Mouse (Mus musculus): Measurements from ENCODE around the gene Cpm.

The Cpm gene

GRCm38 (mm10) chr10:117629169-117629971 is at the start of gene Cpm:
TSS of gene Cpm (plus strand) at chr10:117629500.
- in situ Hi-C loops (cut with MboI, MseI): no loop called here

GRCm38 (mm10) chr10:117579771-117580284 is 49.5 kb upstream of the Cpm start:
- in situ Hi-C loops (cut with MboI, MseI): loop anchor here in 1 of 2 experiments (10.0 kb wide), 2 partner anchors 95 to 905 kb away; no protein-coding TSS in a partner anchor

- in situ Hi-C loops (cut with MboI, MseI): loop anchor here in 1 of 2 experiments (10.0 kb wide), 1 partner anchor 906 kb away; no protein-coding TSS in a partner anchor
Observed at GRCm38 (mm10) chr10:117580405-117580804, 48.9 kb upstream of the Cpm start.

GRCm38 (mm10) chr10:117581007-117581752 is 48.1 kb upstream of the Cpm start:
- in situ Hi-C loops (cut with MboI, MseI): loop anchor here in 1 of 2 experiments (10.0 kb wide), 1 partner anchor 906 kb away; no protein-coding TSS in a partner anchor

GRCm38 (mm10) chr10:117581753-117582062 is 47.6 kb upstream of the Cpm start:
- in situ Hi-C loops (cut with MboI, MseI): loop anchor here in 1 of 2 experiments (10.0 kb wide), 1 partner anchor 907 kb away; no protein-coding TSS in a partner anchor

- in situ Hi-C loops (cut with MboI, MseI): loop anchor here in 1 of 2 experiments (10.0 kb wide), 1 partner anchor 909 kb away; no protein-coding TSS in a partner anchor
Observed at GRCm38 (mm10) chr10:117583155-117584061, 45.9 kb upstream of the Cpm start.

GRCm38 (mm10) chr10:117584102-117584501 is 45.2 kb upstream of the Cpm start:
- in situ Hi-C loops (cut with MboI, MseI): loop anchor here in 1 of 2 experiments (10.0 kb wide), 1 partner anchor 909 kb away; no protein-coding TSS in a partner anchor

GRCm38 (mm10) chr10:117584566-117585515 is 44.5 kb upstream of the Cpm start:
- in situ Hi-C loops (cut with MboI, MseI): loop anchor here in 1 of 2 experiments (10.0 kb wide), 1 partner anchor 910 kb away; no protein-coding TSS in a partner anchor

GRCm38 (mm10) chr10:117585600-117586299 is 43.5 kb upstream of the Cpm start:
- in situ Hi-C loops (cut with MboI, MseI): loop anchor here in 1 of 2 experiments (10.0 kb wide), 1 partner anchor 911 kb away; no protein-coding TSS in a partner anchor

GRCm38 (mm10) chr10:117586859-117587258 is 42.4 kb upstream of the Cpm start:
- in situ Hi-C loops (cut with MboI, MseI): loop anchor here in 1 of 2 experiments (10.0 kb wide), 1 partner anchor 912 kb away; no protein-coding TSS in a partner anchor

- in situ Hi-C loops (cut with MboI, MseI): loop anchor here in 1 of 2 experiments (10.0 kb wide), 1 partner anchor 913 kb away; no protein-coding TSS in a partner anchor
Observed at GRCm38 (mm10) chr10:117587335-117587734, 42.0 kb upstream of the Cpm start.

GRCm38 (mm10) chr10:117588416-117589143 is 40.7 kb upstream of the Cpm start:
- in situ Hi-C loops (cut with MboI, MseI): loop anchor here in 1 of 2 experiments (10.0 kb wide), 1 partner anchor 914 kb away; no protein-coding TSS in a partner anchor

GRCm38 (mm10) chr10:117589144-117589940 is 40.0 kb upstream of the Cpm start:
- in situ Hi-C loops (cut with MboI, MseI): loop anchor here in 1 of 2 experiments (10.0 kb wide), 1 partner anchor 915 kb away; no protein-coding TSS in a partner anchor

GRCm38 (mm10) chr10:117590331-117591301 is 38.7 kb upstream of the Cpm start:
- in situ Hi-C loops (cut with MboI, MseI): no loop called here

GRCm38 (mm10) chr10:117591766-117592165 is 37.5 kb upstream of the Cpm start:
- in situ Hi-C loops (cut with MboI, MseI): no loop called here
